Mouse (Mus musculus) hindbrain, embryonic 15.5 days (tissue): Measurements from ENCODE around the gene Ina. TPM values are rescaled to one million over a fixed set of nuclear protein-coding genes. Genes with fewer than 3 reads are reported as not detected.
A peak's percentile ranks its signal among the peaks of the same experiment; 100 is the strongest.

Source experiments
- ATAC-seq: fragments of 200-750 bp; cut with Nextera tagmentation; 2 replicates; pipeline ENCODE4 v1.8.0; 2017; ENCODE audit warnings: low read depth, moderate number of reproducible peaks, moderate TSS enrichment; ENCODE audit not compliant: low FRiP score
- H3K27ac ChIP-seq: fragments of 300-500 bp; sonication (generic); replicated peaks from 2 replicates; pipeline ENCODE4 v1.5.1; 2015; ENCODE audit warnings: mild to moderate bottlenecking, inconsistent platforms
- H3K27me3 ChIP-seq: fragments of 300-500 bp; sonication (generic); 2 replicates; pipeline ENCODE4 v1.6.1; 2015; ENCODE audit warnings: control low read depth, inconsistent platforms
- H3K36me3 ChIP-seq: fragments of 300-500 bp; sonication (generic); 2 replicates; pipeline ENCODE4 v1.6.1; 2015; ENCODE audit warnings: control low read depth, inconsistent platforms
- H3K4me1 ChIP-seq: fragments of 300-500 bp; sonication (generic); replicated peaks from 2 replicates; pipeline ENCODE4 v1.6.1; 2015; ENCODE audit warnings: control low read depth, inconsistent platforms
- H3K4me2 ChIP-seq: fragments of 300-500 bp; sonication (generic); 2 replicates; pipeline ENCODE4 v1.6.1; 2015; ENCODE audit warnings: moderate library complexity, mild to moderate bottlenecking, inconsistent platforms
- H3K4me3 ChIP-seq: fragments of 300-500 bp; sonication (generic); 2 replicates; pipeline ENCODE4 v1.5.1; 2015; ENCODE audit warnings: mild to moderate bottlenecking, inconsistent platforms
- H3K9ac ChIP-seq: fragments of 300-500 bp; sonication (generic); 2 replicates; pipeline ENCODE4 v1.6.1; 2015; ENCODE audit warnings: inconsistent platforms
- H3K9me3 ChIP-seq: fragments of 300-500 bp; sonication (generic); 2 replicates; pipeline ENCODE4 v1.6.1; 2016; ENCODE audit warnings: control low read depth, inconsistent platforms
- WGBS: fragments of 180-500 bp; shearing (Covaris S2); methylation state at CpG from one replicate; pipeline ENCODE4 v1.1.7; 2015; 5-methylcytosine and 5-hydroxymethylcytosine counted together
- polyA plus RNA-seq: library from polyadenylated mRNA; unstranded; fragments of >200 nt; fragmentation: Nextera tagmentation; extraction: Ambion mirVana; gene quantifications from 2 replicates; pipeline ENCODE4 v1.2.1, GENCODE M21; 2015

Ina gene
- polyA plus RNA-seq, 1 experiment from 2014 or later: 612 TPM

DNA sequence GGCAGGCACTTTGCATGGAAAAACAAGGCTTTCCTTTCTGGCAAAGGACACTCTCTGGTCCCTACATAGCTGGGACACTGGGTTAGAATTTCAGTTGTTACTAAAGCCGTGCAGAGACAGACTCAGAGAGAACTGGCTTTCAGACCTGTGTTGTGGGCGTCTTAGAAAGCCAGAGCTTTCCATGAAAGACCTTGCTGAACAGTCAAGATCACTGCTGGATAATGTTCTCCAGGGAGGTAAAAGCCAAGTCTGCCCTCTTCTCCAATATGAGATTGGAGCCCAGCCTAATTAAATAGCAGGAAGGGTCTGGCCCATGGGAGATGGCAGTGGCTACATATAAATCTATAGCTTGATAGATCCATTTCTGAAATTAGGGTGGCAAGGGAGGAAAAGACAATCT lies 3.8 kb downstream of the Ina start:
- peak overlapping the region; percentile 82 for H3K27ac ChIP-seq
- peaks cover 28% of the 10 kb centered on the region for H3K4me1 ChIP-seq
- H3K36me3 ChIP-seq: peaks cover 31% of the 10 kb centered on the region
- no peak for ATAC-seq
- H3K27me3 ChIP-seq: no peaks in the 10 kb centered on the region
- peak overlapping the region; percentile 74 for H3K4me3 ChIP-seq
- WGBS: 11% methylated on average over 2 of the region's 2 CpGs
- H3K9me3 ChIP-seq: no peaks in the 10 kb centered on the region
- peak overlapping the region; percentile 78 for H3K4me2 ChIP-seq
- H3K9ac ChIP-seq: peak overlapping the region; percentile 59

DNA sequence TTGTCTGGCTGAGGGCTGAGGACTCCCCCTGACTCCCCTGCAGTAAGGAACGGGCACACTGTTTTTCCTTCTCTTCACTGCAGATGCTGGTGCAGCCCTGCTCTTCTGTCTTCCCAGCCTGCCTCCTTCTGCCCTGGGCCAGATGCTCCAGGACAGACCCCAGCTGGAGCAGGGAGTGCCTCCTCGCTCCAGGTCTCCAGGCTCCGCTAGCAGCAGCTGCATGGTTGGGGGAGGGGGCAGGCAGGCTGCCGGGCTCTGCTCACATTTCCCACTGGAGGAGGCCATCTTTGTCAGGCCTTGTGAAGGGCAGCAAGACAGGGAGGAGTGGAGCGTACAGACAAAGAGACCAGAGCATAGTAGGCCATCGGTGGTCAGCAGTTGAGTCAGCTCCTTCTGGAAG lies 4.8 kb downstream of the Ina start:
- WGBS: 3% methylated on average over 6 of the region's 6 CpGs
- H3K27me3 ChIP-seq: no peaks in the 10 kb centered on the region
- peaks cover 41% of the 10 kb centered on the region for H3K36me3 ChIP-seq
- peak overlapping the region; percentile 78 for H3K4me2 ChIP-seq
- H3K4me3 ChIP-seq: peak overlapping the region; percentile 74
- peak overlapping the region; percentile 59 for H3K9ac ChIP-seq
- H3K4me1 ChIP-seq: peaks cover 26% of the 10 kb centered on the region
- peak overlapping the region; percentile 82 for H3K27ac ChIP-seq
- H3K9me3 ChIP-seq: no peaks in the 10 kb centered on the region
- ATAC-seq: 0 out of 2 replicates have a peak, but pooled peaks have one; percentile 4

DNA sequence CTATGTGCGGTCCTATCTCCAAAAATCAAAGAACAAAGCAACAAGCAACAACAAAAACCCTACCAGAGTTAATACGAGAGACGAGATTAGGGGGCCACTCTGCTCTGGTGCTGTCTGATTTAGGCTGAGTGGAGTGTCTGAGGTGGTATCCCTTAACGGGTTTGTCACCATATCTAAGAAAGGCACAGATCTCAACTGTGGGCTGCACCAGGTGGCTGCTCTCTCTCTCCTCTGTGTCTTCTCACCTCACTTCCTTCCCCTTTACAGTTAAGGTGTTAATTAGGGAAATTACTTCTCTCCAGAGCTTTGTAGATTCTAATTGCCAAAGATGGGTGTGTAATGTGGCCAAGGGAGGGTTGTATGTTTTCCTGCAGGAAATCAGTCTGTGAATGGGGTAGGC lies 8.2 kb downstream of the Ina start:
- H3K4me3 ChIP-seq: no peak overlapping the region
- H3K9ac ChIP-seq: no peak overlapping the region
- ATAC-seq: no peak
- H3K4me1 ChIP-seq: peaks cover 26% of the 10 kb centered on the region
- 95% methylated on average over 4 of the region's 4 CpGs for WGBS
- peaks cover 67% of the 10 kb centered on the region for H3K36me3 ChIP-seq
- H3K9me3 ChIP-seq: no peaks in the 10 kb centered on the region
- no peaks in the 10 kb centered on the region for H3K27me3 ChIP-seq
- no peak overlapping the region for H3K4me2 ChIP-seq
- no peak overlapping the region for H3K27ac ChIP-seq

DNA sequence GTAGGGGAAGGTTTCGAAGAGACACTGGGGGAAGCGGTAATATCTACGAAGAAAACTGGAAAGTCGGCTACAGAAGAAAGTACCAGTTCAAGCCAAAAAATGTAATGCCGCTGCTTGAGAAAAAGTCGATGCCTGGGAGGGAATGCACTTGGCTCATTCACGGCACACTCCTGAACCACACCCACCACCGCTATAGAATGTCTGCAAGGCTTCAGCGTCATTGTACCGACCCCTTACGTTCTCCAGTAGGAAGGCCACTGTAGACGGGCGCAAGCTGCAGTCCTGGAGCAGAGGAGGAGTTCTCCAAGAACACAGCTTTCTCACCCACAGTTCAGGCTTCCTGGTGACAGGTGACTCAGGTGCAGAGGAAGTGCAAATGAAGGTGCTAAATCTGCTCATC lies 9.0 kb downstream of the Ina start:
- Histone ChIP-seq H3K36me3 (peaks cover 67% of the 10 kb centered on the region), H3K27me3 (no peaks in the 10 kb centered on the region), H3K27ac (no peak overlapping the region), H3K4me3 (no peak overlapping the region), H3K9ac (no peak overlapping the region), H3K4me1 (peaks cover 22% of the 10 kb centered on the region), H3K9me3 (no peaks in the 10 kb centered on the region), H3K4me2 (no peak overlapping the region)
- no peak for ATAC-seq
- 92% methylated on average over 13 of the region's 13 CpGs for WGBS

DNA sequence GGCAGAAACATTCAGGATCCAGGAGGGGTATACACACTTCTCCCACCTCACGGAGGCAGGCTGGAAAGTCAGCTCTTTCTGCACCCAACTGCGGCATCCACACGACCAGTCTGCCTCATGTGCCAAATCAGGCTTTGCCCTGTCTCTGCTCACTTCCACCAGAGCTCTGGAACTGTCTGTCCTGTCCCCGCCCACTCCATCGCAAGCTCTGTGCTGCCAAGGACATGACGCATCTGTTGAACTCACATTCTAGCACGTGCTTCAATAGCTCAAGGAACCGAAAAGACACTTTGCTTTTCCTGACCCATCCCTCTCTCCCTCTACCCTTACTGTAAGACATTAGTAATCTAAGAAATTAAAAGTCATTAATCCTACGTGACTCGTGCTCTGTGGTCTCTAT lies 10.5 kb downstream of the Ina start:
- H3K9ac ChIP-seq: no peak overlapping the region
- H3K4me3 ChIP-seq: no peak overlapping the region
- WGBS: 83% methylated on average over 10 of the region's 10 CpGs
- peaks cover 10% of the 10 kb centered on the region for H3K4me1 ChIP-seq
- H3K27me3 ChIP-seq: no peaks in the 10 kb centered on the region
- no peak for ATAC-seq
- no peak overlapping the region for H3K4me2 ChIP-seq
- H3K9me3 ChIP-seq: no peaks in the 10 kb centered on the region
- no peak overlapping the region for H3K27ac ChIP-seq
- peaks cover 67% of the 10 kb centered on the region for H3K36me3 ChIP-seq

DNA sequence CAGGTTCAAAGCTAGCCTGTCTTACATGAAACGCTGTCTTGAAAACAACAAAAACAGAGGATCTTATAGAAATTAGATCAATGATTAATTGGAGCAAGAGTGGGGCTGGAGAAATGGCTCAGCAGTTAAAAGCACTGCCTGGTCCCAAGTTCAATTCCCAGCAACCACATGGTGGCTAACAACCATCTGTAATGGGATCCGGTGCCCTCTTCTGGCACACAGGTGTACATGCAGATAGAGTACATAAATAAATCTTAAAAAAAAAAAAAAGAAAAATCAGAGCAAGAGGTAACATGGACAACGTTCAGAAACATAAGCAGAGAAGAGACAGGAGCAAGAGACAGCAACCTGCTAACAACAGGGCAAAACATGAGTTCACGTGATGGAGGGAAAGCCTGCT lies 12.0 kb downstream of the Ina start:
- Histone ChIP-seq H3K4me2 (no peak overlapping the region), H3K4me1 (no peaks in the 10 kb centered on the region), H3K36me3 (peaks cover 55% of the 10 kb centered on the region), H3K9me3 (no peaks in the 10 kb centered on the region), H3K27me3 (no peaks in the 10 kb centered on the region), H3K4me3 (no peak overlapping the region), H3K9ac (no peak overlapping the region), H3K27ac (no peak overlapping the region)
- no peak for ATAC-seq
- WGBS: 80% methylated on average over 4 of the region's 4 CpGs

DNA sequence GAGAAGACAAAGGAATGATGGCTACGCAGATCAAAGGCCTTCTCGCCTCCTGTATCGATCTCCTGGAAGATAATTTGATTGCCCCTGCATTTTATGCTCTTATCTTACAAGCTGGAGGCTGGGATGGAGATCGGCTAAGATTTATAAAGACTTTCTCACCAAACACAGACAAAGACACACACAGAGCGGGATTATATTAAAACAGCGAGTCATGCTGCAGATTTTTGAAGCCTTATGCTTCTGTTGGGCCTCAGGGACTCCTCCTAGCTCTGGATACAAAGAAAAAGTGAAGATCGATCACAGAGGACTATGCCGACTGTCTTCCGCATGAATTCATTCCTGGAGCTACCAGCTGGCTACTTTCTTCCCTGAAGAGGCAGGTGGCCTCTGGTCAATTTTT lies 15.3 kb downstream of the Ina start:
- no peak for ATAC-seq
- H3K9ac ChIP-seq: no peak overlapping the region
- H3K4me1 ChIP-seq: no peaks in the 10 kb centered on the region
- H3K36me3 ChIP-seq: peaks cover 39% of the 10 kb centered on the region
- H3K4me3 ChIP-seq: no peak overlapping the region
- no peaks in the 10 kb centered on the region for H3K27me3 ChIP-seq
- no peaks in the 10 kb centered on the region for H3K9me3 ChIP-seq
- H3K4me2 ChIP-seq: no peak overlapping the region
- WGBS: 46% methylated on average over 9 of the region's 9 CpGs
- peak overlapping the region; percentile 71 for H3K27ac ChIP-seq

DNA sequence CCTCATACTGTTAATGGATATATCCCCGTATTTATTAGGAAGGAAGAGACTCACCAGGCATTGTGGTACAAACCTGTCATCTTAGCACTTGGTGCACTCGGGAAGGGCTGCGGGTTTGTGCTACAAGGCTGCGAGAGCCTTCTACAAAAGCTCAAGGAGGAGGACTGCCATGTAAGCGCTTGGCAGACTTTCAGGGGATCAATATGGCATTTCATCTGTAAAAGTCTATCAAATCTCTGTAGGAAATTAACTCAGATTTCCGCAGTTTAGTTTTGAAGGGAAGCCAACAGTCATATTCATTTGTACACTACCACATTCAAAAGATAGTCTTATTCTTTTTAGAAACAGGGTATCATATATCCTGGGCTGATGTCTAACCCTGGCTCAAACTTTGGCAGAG lies 17.3 kb downstream of the Ina start:
- no peaks in the 10 kb centered on the region for H3K27me3 ChIP-seq
- no peak overlapping the region for H3K4me2 ChIP-seq
- H3K9me3 ChIP-seq: no peaks in the 10 kb centered on the region
- no peak overlapping the region for H3K9ac ChIP-seq
- H3K27ac ChIP-seq: no peak overlapping the region
- H3K4me3 ChIP-seq: no peak overlapping the region
- no peak for ATAC-seq
- 92% methylated on average over 6 of the region's 6 CpGs for WGBS
- peaks cover 31% of the 10 kb centered on the region for H3K36me3 ChIP-seq
- H3K4me1 ChIP-seq: no peaks in the 10 kb centered on the region

DNA sequence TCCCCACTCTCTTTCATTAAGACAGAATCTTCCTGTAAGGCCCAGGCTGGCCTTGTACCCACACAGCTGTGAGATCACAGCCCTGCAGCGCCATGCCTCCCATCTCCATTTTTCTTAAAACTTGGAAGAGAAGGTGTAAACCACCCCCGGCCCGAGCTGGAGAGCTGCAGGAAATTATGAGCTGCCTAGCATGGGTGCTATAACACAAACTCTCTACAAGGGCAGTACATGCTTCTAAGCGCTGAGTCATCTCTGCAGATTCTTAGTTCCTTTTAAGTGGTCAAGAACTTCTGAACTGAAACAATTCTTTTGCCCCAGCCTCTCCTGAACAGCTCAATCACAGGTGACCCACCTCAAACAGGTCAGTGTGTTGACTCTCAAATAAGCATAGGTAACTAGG lies 20.4 kb downstream of the Ina start:
- H3K27ac ChIP-seq: no peak overlapping the region
- no peak overlapping the region for H3K4me2 ChIP-seq
- H3K9me3 ChIP-seq: no peaks in the 10 kb centered on the region
- no peaks in the 10 kb centered on the region for H3K4me1 ChIP-seq
- no peak for ATAC-seq
- no peaks in the 10 kb centered on the region for H3K27me3 ChIP-seq
- no peak overlapping the region for H3K9ac ChIP-seq
- no peak overlapping the region for H3K4me3 ChIP-seq
- peaks cover 56% of the 10 kb centered on the region for H3K36me3 ChIP-seq
- WGBS: 95% methylated on average over 4 of the region's 4 CpGs

DNA sequence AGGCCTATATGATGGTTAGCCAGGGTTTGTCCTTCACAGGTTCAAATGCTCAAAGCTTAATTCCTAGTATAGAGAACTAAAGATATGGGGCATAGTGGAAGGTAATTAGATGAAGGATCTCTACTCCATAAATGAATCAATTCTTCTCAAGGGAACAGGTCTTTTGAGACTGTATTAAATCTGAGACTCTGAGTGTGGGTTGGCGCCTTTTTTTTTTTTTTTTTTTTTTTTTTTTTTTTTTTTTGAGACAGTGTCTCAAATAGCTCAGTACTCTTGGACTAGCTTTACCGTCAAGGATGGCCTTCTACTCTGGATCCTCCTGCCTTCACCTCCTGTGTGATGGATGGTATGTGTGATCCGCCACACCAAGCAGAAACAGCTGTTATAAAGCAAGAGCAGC lies 22.1 kb downstream of the Ina start:
- WGBS: 84% methylated on average over 3 of the region's 3 CpGs
- H3K4me2 ChIP-seq: no peak overlapping the region

DNA sequence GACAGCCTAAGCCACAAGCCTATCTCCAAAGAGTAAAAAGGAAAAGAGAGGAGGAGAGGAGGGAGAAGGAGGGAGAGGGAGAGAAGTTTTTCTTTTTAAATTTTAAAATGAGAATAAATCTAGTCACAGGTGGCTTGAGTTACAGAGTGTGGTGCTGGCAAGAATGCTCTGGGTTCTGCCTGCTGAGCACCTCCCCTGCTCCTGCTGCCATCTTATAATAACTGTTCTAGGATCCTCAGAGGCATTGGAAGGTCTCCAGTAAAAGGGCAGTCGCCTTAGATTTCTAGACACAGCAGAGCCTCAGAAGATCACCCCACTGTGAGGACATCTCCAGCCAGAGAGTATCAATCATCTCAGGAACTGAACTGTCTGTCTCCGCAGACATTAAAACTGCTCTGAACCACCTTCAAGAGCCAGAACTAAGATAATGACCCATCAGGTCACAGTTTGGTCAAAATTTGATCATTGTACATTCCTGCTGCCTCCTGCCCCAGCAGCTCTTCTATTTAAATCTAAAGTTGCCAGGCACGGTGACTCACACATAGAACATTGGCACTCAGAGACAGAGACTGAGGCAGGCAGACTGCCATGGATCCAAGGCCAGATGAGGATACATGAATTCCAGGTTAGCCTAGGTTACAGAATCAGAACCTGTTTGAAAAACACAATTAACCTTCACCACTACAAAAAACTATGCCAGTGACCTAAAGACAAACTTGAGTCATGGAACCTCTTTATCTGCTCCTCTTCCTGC lies 26.4 kb downstream of the Ina start:
- WGBS: 96% methylated on average over 3 of the region's 3 CpGs
- Histone ChIP-seq H3K4me3 (no peak overlapping the region), H3K9me3 (no peaks in the 10 kb centered on the region), H3K9ac (no peak overlapping the region), H3K27me3 (no peaks in the 10 kb centered on the region), H3K4me1 (no peaks in the 10 kb centered on the region), H3K36me3 (peaks cover 48% of the 10 kb centered on the region), H3K4me2 (no peak overlapping the region), H3K27ac (no peak overlapping the region)
- no peak for ATAC-seq

More for the DNA sequence above, 22.1 kb downstream of the Ina start:
- no peaks in the 10 kb centered on the region for H3K27me3 ChIP-seq
- H3K9ac ChIP-seq: no peak overlapping the region
- no peaks in the 10 kb centered on the region for H3K9me3 ChIP-seq
- H3K27ac ChIP-seq: no peak overlapping the region
- H3K36me3 ChIP-seq: peaks cover 60% of the 10 kb centered on the region
- H3K4me1 ChIP-seq: no peaks in the 10 kb centered on the region
- no peak for ATAC-seq
- H3K4me3 ChIP-seq: no peak overlapping the region

DNA sequence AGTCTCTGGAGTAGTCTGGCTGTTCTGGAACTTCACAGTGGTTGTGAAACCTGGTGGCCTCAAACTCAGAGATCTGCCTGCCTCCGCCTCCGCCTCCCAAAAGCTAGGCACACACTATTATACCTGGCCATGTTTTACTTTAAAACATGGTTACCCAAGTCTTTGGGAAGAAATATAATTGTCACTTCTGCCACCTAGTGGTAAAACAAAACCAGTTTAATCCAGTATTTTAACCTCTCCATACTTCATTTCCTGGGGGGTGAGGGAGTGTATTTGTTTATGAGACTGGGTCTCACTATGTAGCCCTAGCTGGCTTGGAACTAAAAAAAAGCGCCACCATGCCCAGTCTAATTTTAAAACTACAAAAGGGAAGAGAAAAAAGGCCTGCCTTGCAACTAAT lies 29.1 kb downstream of the Ina start:
- no peak for ATAC-seq
- H3K4me1 ChIP-seq: no peaks in the 10 kb centered on the region
- no peaks in the 10 kb centered on the region for H3K27me3 ChIP-seq
- no peak overlapping the region for H3K4me2 ChIP-seq
- no peak overlapping the region for H3K4me3 ChIP-seq
- H3K9me3 ChIP-seq: no peaks in the 10 kb centered on the region
- H3K9ac ChIP-seq: no peak overlapping the region
- peaks cover 45% of the 10 kb centered on the region for H3K36me3 ChIP-seq
- no peak overlapping the region for H3K27ac ChIP-seq
- 91% methylated on average over 3 of the region's 3 CpGs for WGBS

DNA sequence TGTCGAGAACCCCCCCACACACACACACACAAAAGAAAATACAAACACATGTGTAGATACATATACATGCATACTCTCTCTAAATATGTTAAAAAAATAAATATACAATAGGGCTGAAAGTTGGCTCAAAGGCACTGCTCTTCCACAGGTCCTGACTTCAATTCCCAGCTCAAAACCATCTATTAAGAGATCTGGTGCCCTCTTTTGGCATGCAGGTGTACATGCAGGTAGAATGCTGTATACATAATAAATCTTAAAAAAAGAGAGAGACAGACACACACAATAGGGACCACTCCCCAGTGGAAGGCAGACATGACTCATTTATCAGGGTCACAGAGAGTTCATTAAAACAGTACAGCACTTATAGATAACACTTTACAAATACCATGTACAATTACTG lies 31.8 kb downstream of the Ina start:
- Histone ChIP-seq H3K4me2 (no peak overlapping the region), H3K4me1 (peaks cover 18% of the 10 kb centered on the region), H3K9ac (no peak overlapping the region), H3K27me3 (no peaks in the 10 kb centered on the region), H3K36me3 (peaks cover 28% of the 10 kb centered on the region), H3K27ac (no peak overlapping the region), H3K4me3 (no peak overlapping the region), H3K9me3 (no peaks in the 10 kb centered on the region)
- WGBS: 96% methylated on average over 1 of the region's 1 CpGs
- ATAC-seq: no peak
